Mouse (Mus musculus): ENCODE measurements at regions not wholly inside any gene's neighbourhood (a gene's known extent, or its start where the extent isn't known, plus 50 kb on each side); places are given as distances from the start of the nearest gene placed in this dataset.

GRCm38 (mm10) chr12:54459462-54460134, 196.8 kb downstream of the Sptssa start:
- in situ Hi-C loops (cut with MboI; ENCODE audit: low sequenced_read_pairs) = no loop called here

GRCm38 (mm10) chr12:54456731-54457130, 199.6 kb downstream of the Sptssa start:
- in situ Hi-C loops (cut with MboI; ENCODE audit: low sequenced_read_pairs) = no loop called here

GRCm38 (mm10) chr12:54454606-54455005, 201.8 kb downstream of the Sptssa start:
- in situ Hi-C loops (cut with MboI; ENCODE audit: low sequenced_read_pairs) = no loop called here

- in situ Hi-C loops (cut with MboI; ENCODE audit: low sequenced_read_pairs) = no loop called here
Observed at GRCm38 (mm10) chr12:54453343-54453742, 203.0 kb downstream of the Sptssa start.

- in situ Hi-C loops (cut with MboI; ENCODE audit: low sequenced_read_pairs) = no loop called here
Observed at GRCm38 (mm10) chr12:54450369-54450768, 206.0 kb downstream of the Sptssa start.

GRCm38 (mm10) chr12:54448221-54448620, 208.2 kb downstream of the Sptssa start:
- in situ Hi-C loops (cut with MboI; ENCODE audit: low sequenced_read_pairs) = no loop called here

GRCm38 (mm10) chr12:54447354-54447753, 209.0 kb downstream of the Sptssa start:
- in situ Hi-C loops (cut with MboI; ENCODE audit: low sequenced_read_pairs) = no loop called here

- in situ Hi-C loops (cut with MboI; ENCODE audit: low sequenced_read_pairs) = no loop called here
Observed at GRCm38 (mm10) chr12:54446356-54446755, 210.0 kb downstream of the Sptssa start.

GRCm38 (mm10) chr12:54444416-54444815, 212.0 kb downstream of the Sptssa start:
- in situ Hi-C loops (cut with MboI; ENCODE audit: low sequenced_read_pairs) = no loop called here

GRCm38 (mm10) chr12:54443285-54443684, 213.1 kb downstream of the Sptssa start:
- in situ Hi-C loops (cut with MboI; ENCODE audit: low sequenced_read_pairs) = no loop called here

- in situ Hi-C loops (cut with MboI; ENCODE audit: low sequenced_read_pairs) = no loop called here
Observed at GRCm38 (mm10) chr12:54442408-54442807, 214.0 kb downstream of the Sptssa start.

GRCm38 (mm10) chr12:54440851-54441593, 215.4 kb downstream of the Sptssa start:
- in situ Hi-C loops (cut with MboI; ENCODE audit: low sequenced_read_pairs) = no loop called here

- in situ Hi-C loops (cut with MboI; ENCODE audit: low sequenced_read_pairs) = no loop called here
Observed at GRCm38 (mm10) chr12:54438793-54439192, 217.6 kb downstream of the Sptssa start.

- in situ Hi-C loops (cut with MboI; ENCODE audit: low sequenced_read_pairs) = no loop called here
Observed at GRCm38 (mm10) chr12:54425236-54425635, 221.6 kb upstream of the Egln3 start.

GRCm38 (mm10) chr12:54414829-54415228, 211.2 kb upstream of the Egln3 start:
- in situ Hi-C loops (cut with MboI; ENCODE audit: low sequenced_read_pairs) = no loop called here

GRCm38 (mm10) chr12:54414201-54414600, 210.5 kb upstream of the Egln3 start:
- in situ Hi-C loops (cut with MboI; ENCODE audit: low sequenced_read_pairs) = no loop called here

GRCm38 (mm10) chr12:54410038-54410605, 206.5 kb upstream of the Egln3 start:
- in situ Hi-C loops (cut with MboI; ENCODE audit: low sequenced_read_pairs) = no loop called here

GRCm38 (mm10) chr12:54408906-54409305, 205.2 kb upstream of the Egln3 start:
- in situ Hi-C loops (cut with MboI; ENCODE audit: low sequenced_read_pairs) = no loop called here

- in situ Hi-C loops (cut with MboI; ENCODE audit: low sequenced_read_pairs) = no loop called here
Observed at GRCm38 (mm10) chr12:54407301-54407896, 203.7 kb upstream of the Egln3 start.

- in situ Hi-C loops (cut with MboI; ENCODE audit: low sequenced_read_pairs) = no loop called here
Observed at GRCm38 (mm10) chr12:54405066-54405465, 201.4 kb upstream of the Egln3 start.

- in situ Hi-C loops (cut with MboI; ENCODE audit: low sequenced_read_pairs) = no loop called here
Observed at GRCm38 (mm10) chr12:54402591-54402990, 198.9 kb upstream of the Egln3 start.

GRCm38 (mm10) chr12:54401665-54402064, 198.0 kb upstream of the Egln3 start:
- in situ Hi-C loops (cut with MboI; ENCODE audit: low sequenced_read_pairs) = no loop called here
